Mouse (Mus musculus) adrenal gland, postnatal 36 days (tissue): ENCODE measurements around the gene Golph3l. TPM values are rescaled to one million over a fixed set of nuclear protein-coding genes. Genes with fewer than 3 reads are reported as not detected.
"Not testable (repeated sequence)": the region's sequence is repeated elsewhere in the genome, so short reads cannot be mapped to it uniquely, and the experiment has no call there.

Experiments used
- DNase-seq, 2 experiments: peaks; one replicate each; pipeline ENCODE4 v3.0.0; 2021; ENCODE audit warnings: mixed read lengths in 1 of 2
- total RNA-seq, 2 experiments: library from RNA; stranded (reverse); gene quantifications; 2 replicates each; pipeline ENCODE4 v1.2.3; 2021

The Golph3l gene
- total RNA-seq, 2 experiments from 2014 or later, result 40.6 to 53.7 TPM

DNA sequence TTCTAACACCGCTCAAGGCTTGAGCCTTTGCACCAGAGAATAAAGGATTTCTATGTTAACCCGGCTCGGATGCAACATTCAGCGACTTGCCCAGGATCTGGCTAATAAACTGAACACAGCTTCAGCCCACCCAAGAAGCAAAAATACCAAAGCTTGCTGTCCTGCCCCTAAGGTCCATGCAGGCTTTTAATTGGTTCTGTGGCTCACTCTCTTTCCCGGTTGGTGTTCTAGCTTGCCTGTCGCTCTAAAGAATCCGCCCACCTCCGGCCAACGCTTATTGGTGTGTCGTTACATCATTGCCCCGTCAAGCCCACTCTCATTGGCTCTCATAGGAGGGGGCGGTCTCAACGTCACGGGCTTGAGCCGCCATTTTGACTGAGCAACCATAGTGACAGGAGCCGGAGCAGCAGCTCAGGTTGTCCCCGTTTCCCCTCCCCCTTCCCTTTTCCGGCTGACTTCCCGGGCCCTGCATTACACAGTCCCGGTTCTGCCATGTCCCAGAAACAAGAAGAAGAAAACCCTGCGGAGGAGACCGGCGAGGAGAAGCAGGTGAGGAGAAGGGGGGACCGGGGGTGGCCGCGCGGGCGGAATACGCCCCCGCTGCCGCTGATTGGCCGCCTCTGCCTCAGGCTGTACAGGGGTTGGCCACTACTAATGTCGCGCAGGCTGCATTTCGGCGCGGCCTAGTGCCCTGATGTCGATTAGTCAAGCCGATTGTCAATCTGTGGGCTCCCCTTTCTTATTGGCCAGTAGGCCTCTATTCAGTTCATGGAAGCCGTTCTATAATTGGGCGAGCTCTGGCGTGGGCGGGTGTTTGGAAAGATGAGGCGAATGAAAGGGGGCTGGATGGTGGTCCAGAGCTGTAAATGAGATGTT lies 36.1 kb downstream of the Golph3l start, which contains the start of gene Ensa:
TSS of gene Ensa (plus strand) at position 366 of the 876 bp plus-strand sequence.
- peak; percentile 97 for DNase-seq

DNA sequence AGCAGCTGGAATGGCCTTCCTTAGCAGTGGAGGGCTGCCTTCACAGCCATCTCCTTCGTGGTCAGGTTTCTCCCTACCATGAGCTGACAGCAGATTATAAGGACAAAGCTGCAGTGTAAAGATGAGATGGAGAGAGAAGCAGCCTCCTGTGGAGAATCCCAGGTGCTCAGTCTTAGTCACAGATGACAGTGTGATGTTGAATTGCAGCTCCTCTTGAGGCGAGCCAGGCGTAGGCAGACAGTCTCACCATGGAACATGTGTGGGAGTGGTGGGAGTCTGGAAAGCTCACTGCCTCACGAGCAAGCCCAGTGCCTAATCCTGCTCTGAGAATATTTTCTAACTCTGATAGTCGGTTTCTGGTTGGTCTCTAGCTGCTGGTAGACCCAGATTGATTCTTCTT lies 39.0 kb downstream of the Golph3l start:
- DNase-seq, result no peak

DNA sequence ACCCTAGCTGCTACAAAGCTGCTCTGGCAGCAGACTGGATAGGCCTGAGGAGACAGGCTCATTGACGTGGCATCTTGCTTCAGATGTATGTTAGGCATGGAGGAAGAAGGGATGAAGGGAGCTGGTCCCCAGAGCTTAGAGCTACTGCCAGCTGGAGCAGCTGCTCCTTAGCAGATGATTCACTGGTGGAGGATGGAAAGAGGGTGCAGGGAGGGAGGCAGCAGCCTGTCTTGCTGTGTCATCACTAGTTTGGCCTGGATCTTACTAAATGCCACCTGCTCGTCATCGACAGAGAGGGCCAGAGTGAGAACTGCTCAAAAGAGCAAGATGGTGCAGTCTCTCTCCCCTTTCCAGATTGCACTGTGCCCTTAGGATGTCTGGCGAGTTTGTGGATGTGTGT lies 41.0 kb downstream of the Golph3l start:
- peak; percentile 72 to 75 for DNase-seq

DNA sequence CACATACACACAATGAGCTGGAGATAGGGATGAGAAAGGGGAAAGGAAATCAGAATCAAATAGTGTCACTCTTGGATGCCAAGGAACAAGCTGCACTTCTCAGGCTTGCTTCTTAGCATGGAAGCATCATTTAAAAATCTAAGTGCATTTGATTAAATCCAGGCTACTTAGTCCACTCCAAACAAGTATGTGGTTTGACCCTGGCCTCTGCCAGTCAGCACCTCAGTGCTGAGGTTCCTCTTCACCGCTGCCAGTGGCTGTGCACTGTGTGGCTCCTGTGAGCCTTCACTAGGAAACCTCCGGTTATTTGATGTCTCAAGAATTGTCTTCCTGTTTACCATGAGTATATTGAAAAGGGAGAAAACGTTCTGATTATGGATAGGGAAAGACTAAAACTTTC lies 42.1 kb downstream of the Golph3l start:
- DNase-seq, result no peak

DNA sequence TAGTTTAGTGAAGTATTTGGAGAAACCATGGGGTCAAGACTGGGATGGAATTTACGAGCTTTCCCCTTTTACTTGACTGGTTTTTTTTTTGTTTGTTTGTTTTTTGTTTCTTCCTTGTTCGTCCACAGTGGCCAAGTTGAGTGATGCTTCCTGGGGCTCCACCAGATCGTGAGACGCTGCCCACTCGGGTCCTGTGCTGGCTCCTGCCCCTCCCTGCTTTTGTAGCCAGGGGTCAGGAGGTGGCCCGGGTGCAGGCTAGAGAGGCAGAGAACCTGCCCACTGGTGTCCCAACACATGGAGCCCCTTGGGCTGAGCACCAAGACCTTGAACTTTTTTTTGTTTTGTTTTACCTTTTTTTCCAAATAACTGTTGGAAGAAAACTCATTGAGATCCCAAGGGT lies 42.6 kb downstream of the Golph3l start:
- DNase-seq, result no peak

DNA sequence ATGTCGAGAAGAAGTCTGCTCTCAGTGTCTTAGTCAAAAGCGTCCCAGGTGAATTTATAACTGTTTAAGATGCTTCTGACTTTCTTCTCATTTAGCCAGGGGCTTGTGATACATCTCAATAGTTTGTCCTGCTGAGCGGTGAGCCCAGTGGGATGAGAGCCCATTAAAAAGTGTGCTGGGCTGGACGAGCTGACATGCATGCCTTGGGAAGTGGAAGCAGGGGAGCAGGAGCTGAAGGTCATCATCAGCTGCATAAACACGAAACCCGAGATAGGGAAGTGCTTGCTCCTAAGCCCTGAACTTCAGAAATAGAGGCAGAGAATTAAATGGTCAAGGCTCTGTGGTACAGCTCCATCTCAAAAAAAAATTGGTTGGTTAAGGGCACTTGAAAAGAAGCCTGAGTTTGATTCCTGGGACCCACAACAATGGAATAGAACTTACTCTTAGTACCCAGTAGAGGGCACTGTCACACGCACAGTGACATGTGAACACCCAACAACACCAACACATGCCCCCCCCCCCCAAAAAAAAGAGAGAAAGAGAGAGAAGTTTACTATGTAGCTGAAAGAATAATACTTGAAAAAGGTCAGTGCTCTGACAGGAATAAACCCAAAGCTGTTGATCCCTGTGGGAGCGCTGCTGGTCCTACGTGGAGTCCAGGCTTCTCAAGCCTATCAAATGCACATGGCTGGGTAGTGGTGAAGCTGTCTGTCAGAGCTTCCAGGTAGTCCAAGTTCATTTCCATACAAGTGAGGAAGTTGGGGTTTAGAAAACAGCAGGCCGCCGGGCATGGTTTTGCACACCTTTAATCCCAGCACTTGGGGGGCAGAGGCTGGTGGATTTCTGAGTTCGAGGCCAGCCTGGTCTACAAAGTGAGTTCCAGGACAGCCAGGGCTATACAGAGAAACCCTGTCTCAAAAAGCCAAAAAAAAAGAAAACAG lies 44.2 kb downstream of the Golph3l start:
- no peak for DNase-seq

DNA sequence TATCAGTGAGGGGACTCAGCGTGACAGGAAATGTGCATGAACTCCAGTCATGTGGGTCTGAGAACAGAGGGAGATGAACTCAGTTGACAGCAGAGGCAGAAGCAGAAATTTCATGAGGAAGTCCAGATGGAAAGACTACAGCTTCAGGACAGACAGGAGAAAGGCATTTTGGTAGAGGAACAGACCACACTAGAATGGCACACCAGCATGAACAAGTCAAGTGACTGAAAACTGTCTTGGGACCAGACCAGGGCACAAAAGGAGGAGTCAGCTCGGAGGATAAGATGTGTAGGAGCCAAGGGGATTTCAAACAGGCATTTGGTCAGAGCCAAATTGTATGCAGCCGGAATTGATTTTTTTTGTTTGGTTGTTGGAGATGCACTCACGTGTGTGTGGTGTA lies 46.9 kb downstream of the Golph3l start:
- no peak for DNase-seq

DNA sequence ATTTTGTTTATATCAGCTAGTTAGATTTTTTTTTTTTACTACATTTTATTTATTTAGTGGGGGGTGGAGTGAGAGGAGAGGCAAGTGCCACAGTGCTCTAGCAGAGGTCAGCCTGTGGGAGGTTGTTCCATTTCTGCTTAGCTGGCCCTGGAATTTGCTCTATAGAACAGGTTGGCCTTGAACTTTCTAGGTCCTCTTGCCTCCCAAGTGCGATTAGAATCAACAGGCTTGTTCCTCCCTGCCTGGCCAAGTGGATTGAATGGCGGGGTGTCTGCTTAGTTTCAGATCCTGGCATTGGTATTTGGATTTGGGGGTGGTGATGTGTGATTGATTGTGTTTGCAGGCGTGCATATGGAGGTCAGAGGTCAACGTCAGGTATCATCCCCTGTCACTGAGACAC lies 47.3 kb downstream of the Golph3l start:
- DNase-seq, result no peak

DNA sequence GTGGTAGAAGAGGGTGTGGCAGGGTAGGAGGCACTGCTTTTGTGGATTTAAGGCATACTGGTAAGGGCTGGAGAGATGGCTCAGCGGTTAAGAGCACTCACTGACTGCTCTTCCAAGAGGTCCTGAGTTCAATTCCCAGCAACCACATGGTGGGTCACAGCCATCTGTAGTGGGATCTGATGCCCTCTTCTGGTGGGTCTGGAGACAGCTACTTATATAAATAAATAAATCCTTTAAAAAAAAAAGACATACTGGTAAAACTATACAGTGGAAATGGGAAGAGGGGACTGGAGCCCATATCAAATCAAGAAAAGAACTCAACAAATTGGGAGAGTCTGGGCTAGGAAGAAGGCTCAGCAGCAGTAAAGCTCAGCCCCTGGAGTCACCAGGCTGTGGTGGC lies 51.0 kb downstream of the Golph3l start:
- no peak for DNase-seq

DNA sequence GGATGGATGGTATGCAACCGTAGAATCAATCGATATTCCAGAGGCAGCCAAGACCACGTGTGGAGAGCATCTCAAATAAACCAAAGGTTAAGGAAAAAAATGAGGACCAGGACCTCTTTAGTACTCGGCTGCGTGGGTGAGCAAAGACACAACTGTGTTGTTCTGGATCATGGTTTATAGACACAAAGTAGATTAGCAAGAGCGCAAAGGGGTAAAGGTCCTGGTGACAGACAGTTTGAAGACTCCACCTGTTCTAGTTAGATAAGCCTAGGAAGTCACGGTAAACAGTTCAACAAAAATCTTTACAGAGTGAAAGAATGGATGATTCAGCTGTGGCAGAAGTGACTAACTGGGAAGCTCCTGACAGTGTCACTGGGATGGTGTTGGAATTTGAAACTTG lies 54.4 kb downstream of the Golph3l start:
- no peak for DNase-seq

DNA sequence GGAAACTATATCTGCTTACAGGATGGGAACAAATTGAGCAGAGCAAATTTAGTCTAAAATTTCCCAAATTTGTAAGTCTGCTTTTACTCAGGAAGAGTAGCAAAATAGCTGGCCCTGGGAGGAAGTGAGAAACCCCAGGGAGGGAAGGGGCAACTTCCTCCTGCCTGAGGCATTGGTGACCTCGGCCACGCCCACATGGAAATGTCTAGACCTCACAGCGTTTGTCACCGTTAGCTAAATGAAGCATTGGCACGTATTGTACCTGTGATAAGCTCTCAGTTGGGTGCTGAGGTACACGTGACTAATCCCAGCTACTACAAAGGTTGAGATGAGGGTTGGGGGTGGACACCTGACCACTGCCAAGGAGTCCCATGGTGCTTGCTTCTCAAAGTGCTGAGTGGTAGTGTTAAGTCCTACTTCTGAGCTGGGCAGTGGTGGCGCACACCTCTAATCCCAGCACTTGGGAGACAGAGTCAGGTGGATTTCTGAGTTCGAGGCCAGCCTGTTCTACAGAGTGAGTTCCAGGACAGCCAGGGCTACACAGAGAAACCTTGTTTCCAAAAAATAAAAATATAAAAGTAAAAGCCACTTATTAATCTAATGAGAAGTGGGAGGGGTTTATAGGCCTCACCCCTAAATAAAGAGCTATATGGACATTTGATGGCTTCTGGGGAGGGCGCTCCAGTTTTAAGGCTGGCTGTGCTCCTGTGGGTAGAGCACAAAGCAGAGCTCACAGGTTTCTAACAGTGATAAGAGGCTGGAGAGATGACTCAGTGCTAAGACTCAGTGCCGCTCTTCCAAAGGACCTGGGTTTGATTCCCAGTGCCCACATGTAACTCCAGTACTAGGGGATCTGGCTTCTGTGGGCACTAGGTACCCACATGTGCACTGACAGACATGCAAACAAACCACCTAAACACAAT lies 56.8 kb downstream of the Golph3l start:
- DNase-seq, result peak; percentile 49 to 55

DNA sequence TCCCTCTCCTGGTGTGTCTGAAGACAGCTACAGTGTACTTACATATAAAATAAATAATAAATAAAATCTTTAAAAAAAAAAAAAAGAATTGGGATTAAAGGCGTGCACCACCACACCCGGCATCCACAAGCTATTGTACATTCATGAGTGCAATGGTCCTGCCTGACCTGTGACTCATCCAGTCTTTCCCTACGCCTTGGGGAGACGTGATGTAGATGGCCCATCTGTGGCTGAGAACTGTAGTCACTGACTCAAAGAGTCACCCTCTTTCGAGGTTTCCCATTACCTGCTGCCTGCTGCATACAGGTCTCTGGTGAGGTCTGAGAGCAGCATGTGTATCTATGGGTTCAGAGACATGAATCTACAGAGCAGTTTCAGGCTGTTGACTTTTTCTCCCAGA lies 59.3 kb downstream of the Golph3l start:
- no peak for DNase-seq

DNA sequence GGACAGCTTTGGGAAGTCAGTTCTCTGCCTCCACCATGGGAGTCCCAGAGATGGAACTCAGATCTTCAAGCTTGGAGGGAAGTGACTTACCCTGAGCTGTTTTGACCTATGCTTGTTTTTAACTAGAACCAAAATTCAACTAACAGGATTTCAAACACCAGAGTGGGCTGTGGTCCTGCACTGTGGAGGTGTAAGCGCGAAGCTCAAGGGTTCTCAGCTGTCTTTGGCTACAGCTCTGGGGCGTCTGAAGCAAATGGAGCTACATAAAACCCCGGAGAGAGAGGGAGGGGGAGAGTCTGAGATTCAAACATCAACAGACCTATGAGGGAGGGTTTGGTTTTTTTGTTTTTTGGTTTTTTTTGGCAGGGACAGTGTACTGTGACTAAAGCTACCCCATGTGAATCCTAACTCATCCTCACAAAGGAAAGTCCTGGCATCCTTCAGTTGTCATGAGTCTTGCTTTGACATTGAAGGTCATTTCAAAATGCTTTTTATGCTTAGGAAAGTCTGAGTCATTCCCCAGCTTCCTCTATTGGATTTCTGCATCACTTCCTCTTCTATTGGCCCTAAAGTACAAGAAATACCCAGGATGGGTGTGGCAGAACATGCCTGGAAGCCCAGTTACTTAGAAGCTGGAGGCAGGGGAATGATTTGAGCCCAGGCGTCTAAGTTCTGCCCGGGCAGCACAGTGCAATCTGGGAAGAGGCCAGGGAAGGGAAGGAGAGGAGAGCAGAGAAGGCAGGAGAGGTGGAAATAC lies 61.7 kb downstream of the Golph3l start:
- DNase-seq, result no peak

DNA sequence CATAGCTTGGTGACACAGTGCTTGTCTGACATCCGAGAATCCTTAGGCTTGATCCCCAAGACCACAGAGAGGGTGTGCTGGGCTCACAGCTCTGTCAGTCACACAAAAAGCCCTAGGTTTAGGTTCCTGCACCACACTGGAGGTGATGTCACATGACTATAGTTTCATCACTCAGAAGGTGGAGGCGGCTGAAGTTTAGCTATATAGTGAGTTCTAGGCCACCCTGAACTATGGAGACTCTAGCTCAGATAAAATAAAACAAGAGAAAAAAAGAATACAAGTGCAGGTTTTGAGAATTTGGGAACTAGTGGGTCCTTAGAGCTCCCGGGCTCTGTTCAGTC lies 62.3 kb downstream of the Golph3l start:
- DNase-seq, result no peak

DNA sequence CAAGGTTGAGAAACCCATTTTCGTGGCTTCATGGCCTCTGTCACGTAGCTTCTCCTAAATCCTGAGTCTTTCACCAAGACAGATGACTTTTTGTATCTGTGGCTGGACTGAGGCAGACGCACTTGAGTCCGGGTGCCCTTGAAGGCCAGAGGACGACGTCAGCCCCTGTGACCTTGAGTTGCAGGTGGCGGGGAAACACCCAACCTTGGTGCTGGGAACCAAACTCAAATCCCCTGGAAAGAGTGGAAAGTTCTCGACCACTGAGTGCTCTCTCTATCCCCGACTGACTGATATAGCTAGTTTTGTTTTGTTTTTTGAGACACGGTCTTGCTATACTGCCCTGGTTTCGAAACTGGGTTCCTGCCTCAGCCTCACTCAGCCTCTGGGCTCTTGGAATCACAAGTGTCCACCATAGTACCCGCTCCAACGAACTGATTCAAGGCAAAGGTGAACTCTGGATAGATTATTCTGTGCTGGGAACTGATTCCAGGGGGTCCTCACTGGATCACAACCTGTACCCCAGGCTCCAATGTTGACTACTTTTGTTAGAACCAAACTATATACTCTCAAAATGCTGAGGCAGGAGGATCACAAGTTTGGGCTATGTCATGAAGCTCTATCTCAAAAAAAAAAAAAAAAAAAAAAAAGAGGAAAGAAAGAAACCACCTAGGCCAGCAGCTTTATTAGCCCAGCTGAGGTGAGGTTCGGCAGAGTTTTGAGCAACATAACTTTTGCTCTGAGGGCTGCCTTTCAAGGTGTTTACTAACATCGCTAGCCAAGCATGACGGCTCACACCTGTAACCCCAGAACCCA lies 62.9 kb downstream of the Golph3l start:
- DNase-seq, result no peak

DNA sequence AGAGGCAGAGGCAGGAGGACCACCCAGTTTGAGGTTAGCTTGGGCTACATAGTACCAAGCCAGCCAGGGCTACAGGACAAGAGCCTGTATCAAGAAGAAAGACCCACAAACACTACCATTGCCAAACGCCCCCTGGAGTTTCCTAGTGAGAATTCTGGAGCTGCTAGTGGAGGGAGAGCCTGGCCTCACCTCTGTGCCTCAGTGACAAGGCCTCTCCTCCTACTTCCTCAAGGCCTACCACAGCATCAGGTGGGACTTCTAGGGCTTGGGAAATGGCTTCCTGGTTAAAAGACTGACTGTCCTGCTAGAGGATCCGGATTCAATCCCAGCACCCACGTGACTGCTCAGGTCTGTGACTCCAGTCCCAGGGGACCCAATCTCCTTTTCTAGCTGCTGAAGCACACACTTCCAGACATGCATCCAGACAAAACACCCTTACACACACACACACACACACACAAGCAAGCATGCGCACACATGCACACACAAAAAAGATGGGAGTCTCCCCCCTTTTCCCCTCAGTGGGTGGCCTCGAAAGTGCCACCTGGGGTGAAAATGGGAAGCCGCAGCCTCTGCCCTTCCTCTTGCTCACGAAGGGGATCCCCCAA lies 63.6 kb downstream of the Golph3l start:
- no peak for DNase-seq

DNA sequence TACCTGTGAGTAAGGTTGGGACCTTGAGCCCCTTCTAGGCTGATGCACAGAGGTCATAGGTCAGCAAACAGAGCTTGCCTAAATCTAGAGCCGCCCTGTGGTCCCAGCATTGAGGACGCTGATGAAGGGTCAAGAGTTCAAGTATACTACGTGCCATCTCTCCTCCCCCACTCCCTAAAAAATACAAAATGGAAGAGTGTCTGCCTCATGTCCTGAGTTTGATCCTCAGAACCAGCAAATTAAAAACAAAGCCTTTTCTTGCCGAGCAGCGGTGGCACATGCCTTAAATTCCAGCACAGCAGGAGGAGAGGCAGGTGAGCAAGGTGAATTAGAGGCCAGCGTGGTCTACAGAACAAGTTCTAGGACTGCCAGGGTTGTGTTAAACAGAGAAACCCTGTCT lies 64.1 kb downstream of the Golph3l start:
- no peak for DNase-seq

DNA sequence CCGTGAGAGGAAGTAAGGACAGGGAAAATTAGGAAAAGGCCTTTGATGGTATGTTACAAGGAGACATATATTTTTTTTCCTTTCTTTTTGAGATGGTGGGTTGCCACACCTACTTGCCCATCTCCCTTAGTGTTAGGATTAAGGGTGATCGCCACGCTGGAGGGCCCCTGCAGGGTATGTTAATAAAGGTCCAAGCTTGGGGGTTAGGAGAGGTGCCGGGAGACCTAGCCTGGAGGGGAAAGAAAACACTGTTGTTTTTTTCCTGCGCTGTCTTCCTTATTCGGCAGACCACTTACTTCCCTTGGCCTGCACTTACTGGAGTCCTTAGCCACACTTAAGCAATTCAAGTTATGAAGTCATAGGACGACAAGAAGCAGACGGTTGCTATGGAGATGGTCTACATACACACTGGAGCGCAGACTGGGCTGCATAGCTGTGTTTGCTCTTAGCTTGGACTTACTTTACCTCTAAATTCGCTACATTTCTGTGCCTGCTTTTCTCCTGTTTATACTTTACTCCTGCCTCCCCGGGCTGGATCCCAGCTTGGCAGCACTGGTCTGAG lies 64.8 kb downstream of the Golph3l start:
- DNase-seq, result no peak

DNA sequence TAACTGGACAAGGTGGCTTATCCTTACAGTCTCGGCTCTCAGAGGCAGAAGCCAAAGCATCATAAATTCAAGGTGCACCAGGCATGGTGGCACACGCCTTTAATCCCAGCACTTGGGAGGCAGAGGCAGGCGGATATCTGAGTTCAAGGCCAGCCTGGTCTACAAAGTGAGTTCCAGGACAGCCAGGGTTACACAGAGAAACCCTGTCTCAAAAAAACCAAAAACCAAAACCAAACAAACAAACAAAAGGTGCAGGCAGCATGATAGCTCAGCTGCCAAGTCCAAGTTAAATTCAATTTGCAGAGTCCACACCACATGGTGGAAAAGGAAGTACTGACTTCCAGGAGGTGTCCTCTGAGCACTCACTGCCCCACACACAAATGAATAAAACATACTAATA lies 65.6 kb downstream of the Golph3l start:
- DNase-seq, result not testable (repeated sequence)

DNA sequence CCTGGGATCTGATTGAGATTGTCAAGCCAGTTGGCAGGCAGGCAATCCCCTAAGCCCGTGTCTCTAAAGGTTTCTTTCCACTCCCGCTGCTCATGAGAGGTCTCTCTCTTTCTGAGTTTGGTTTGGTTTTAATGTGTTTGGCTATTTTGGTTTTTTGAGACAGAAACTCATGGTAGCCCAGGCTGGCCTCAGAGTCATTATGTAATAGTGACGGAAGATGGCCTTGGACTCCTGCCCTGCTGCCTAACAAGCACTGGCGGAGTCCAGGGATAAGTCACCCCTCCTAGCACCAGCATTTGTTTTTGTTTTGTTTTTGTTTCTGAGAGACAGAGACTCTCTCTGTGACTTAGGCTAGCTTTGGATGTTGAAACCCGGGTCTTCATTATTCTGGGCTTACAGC lies 66.7 kb downstream of the Golph3l start:
- no peak for DNase-seq
